Mouse (Mus musculus): ENCODE measurements around the gene Gm45194. TPM values are rescaled to one million over a fixed set of nuclear protein-coding genes. Genes with fewer than 3 reads are reported as not detected.

The Gm45194 gene
- total RNA-seq (2021) = 1 to 10 TPM; 3.9 to 4.4 TPM
- long read RNA-seq, experiment 1 = 0 reads
- long read RNA-seq, experiment 2 = 0 reads

DNA sequence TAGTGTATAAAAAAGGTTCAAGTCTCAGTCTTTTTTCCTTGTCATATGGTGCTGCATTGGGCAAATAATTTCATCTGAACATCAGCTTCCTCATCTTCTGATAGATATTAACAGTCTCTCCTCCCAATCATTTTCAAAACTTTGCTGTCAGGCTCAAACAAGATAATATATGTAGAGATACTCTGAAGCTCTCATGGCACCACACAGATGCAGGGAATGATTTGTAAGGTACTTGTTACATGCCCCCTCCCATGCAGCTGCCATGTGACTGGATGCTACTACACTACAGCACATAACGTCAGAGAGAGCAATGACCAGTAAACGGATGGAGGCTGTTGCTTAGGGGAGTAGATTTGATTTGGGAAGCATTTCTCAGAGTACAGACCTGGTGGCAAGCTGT, at the start of gene Gm45194:
Gene Gm45194, plus strand, starts transcription at position 301 of the 400 bp plus-strand sequence.
- DNase-seq (ENCODE audit: low spot score in 2 of 2) = no peak

DNA sequence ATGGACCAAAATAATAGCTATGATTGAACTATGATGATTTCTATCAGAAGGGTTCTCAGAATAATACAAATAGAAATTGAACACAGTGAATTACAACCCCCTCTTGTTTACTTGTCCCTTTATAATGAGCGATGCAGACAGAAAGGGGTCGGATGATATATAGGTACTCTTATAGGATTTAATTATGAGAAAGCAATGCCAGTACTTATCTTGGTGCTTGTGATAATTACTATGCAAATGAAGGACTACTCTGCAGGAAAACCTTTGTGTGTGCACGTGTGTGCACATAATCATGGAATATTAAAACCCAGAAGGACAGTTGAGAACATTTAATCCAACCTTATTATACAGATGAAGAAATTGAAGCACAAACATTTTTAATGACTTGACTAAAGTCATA, 35.3 kb upstream of the Gm45194 start:
- DNase-seq (ENCODE audit: low spot score in 2 of 2) = no peak

- no peak for DNase-seq (ENCODE audit: low spot score in 2 of 2)
Measured at GRCm38 (mm10) chrX:111881251-111881650, 9.9 kb upstream of the Gm45194 start.

DNA sequence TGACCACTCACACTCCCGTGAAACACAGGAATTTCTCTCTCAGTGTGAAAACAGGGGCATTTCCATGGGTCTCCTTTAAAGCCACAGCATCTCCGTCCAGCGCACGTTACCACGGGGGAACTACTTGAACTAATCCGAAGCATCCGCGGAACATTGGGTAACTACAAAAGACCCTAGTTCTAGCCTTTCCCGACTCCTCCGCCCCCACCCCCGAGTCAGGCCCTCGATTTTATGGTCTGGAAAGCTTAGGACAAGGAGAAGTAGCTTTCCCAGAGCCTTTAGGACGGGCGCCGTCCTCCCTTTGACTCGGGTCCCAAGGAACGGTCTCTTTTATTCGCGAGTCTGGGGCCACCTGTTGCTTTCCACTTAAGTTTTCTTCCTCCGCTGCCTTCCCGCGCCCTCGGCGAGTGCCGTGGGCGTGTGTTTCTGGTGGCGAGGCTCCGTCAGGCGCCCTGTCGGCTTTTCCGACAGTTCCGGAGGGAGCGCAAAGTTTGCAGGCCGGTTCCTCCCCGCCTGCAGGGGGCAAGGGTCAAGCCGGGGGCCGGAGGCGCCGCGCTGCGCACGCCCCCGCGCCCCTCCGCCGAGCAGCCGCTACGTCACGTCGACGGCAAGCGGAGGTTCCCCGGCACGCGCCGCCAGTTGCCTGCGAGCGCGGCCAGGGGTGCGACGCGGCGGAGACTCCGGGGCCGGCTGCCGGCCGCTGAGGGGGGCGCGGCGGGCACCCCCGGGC, 3.3 kb downstream of the Gm45194 start:
- no peak for DNase-seq (ENCODE audit: low spot score in 2 of 2)

DNA sequence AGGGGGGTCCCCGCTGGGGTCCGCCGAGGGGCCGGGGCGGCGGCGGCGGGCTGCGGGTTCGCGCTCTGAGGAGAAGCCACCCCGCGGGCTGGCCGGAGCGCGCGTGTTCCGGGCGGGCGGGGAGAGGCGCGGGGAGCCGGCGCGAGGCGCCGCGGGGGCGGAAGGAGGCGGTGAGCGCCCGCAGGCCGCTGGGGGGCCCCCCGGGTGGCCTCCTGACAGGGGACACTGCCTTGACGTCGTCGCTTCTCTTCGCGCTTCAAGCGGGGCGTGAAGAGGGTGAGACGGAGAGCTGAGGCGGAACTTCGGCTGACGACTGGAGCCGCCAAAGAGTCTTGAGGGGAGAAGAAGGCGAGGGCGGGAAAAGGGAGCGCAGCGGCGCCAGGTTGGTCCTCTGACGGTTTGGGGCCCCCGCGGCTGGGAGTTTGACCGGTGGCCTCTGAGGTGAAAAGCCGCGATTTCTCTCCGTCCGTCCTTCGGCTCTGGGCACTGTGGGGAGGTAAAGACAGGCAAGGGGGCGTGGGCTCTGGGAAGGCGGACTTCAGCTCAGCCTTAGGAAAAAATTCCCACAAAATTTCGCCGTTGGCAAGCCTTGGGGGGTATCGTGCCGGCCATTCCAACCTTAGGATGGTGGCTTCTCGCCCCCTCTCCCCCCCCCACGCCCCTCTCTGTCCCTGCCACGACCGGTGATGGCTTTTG, 4.0 kb downstream of the Gm45194 start:
- DNase-seq (ENCODE audit: low spot score in 2 of 2) = no peak

DNA sequence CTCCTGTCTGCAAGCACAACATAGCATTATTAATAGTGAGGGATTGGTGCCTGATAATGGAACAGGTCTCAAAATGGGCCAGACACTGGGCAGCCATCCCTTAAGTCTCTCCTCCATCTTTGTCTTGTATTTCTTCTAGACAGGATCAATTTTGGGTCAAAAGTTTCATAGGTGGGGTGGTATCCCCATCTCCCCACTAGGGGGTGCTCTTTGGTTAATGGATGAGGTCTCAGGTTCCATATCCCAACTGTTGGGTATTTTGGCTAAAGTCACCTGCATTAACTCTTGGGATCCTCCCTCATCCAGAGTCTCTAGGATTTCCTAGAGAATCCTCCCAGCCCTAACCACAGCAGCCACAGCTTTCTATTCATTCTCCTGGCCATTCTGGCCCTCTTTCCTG, 26.2 kb downstream of the Gm45194 start:
- DNase-seq (ENCODE audit: low spot score in 2 of 2) = no peak

DNA sequence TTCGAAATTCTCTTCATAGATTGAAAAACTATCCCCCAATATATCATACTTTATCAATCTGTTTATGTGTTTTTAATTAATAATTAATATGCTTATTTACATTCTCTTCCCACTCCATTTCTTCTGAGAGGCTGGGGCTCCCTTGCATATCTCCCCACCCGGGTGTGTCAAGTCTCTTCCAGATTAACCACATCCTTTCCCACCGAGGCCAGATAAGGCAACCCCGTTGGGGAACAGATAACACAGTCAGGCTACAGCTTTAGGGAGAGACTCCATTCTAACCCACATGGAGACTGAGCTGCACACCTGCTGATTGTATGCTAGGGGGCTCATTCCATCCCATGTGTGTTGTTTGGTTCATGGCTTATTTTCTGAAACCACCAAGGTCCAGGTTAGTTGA, 69.7 kb downstream of the Gm45194 start:
- no peak for DNase-seq (ENCODE audit: low spot score in 2 of 2)

DNA sequence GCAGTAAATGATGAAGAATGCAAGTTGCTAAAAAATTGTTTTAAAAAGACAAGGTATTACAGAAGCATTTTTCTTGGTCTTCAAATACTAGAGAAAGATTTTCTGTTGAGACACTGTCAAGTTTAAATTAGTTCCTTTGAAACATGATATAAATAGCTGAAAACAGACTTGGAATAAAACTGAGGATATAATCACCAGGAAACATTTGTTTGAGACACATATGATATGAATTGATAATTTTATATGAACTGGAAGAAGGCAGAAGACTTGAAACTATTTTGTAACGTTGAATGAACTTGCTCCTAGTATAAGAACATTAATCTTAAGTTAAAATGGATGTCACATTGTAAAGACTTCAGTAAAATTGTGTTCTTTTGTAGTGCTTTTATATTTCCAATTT, 108.5 kb downstream of the Gm45194 start:
- DNase-seq (ENCODE audit: low spot score in 2 of 2) = no peak

DNA sequence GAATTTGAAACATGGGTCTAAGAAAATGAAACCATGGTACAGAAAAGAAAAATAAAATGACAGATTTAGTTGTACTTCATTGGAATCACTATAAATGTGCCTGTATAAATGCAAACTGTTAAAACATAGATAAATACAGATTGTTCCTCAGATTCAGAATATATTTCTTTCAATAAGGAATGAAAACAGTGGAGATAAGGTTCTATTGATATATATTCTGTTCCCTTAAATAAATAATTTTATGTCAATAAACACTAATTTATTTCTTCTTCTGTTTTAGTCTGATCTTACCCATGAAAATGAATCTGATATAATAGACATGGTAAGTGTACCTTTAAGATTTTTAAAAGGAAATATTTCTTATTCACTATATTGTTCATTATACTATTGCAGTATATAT, 119.5 kb downstream of the Gm45194 start, which contains the start of gene Tex16:
Gene Tex16, plus strand, starts transcription at position 301 of the 400 bp plus-strand sequence.
- no peak for DNase-seq (ENCODE audit: low spot score in 2 of 2)

GRCm38 (mm10) chrX:112238749-112239148, 347.6 kb downstream of the Gm45194 start, which contains the start of gene 4933403O08Rik:
TSS of gene 4933403O08Rik (plus strand) at chrX:112239049.
- DNase-seq (ENCODE audit: low spot score in 2 of 2) = no peak

- no peak for DNase-seq (ENCODE audit: low spot score in 2 of 2)
Measured at GRCm38 (mm10) chrX:112242916-112243315, 351.7 kb downstream of the Gm45194 start.

DNA sequence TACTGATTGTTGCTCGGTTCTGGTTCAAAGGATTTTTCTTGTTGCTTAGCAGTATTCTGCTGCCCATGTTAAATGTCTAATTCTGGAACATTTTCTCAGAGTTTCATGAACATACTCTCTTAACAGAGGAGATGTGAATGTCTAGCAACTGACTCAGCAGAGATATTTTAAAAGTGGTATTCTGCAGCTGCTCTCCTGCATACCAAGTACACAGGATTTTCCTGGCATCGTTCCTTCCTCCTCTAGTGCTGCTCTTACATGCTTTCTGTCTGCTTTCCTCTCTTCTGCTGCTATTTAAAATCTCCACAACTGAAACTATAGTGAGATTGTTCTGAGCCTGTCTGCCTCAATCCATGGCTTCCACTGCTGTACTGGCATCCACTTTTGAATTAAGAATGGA, 364.3 kb downstream of the Gm45194 start:
- no peak for DNase-seq (ENCODE audit: low spot score in 2 of 2)

- DNase-seq (ENCODE audit: low spot score in 2 of 2) = no peak
Measured at GRCm38 (mm10) chrX:112273550-112273949, 382.4 kb downstream of the Gm45194 start.

Other genes with a start within 250 kb of the Gm45194 start
- gene Hdx, start 194.3 kb upstream of the Gm45194 start, total RNA-seq (2021) = 1 to 10 TPM; 1.0 to 1.1 TPM
- 1 to 10 TPM in 1 of 2 experiments, under 1 TPM in 1; 0.99 to 2.4 TPM for gene Tex16, start 119.6 kb downstream of the Gm45194 start, total RNA-seq (2021)